Mouse (Mus musculus): Measurements from ENCODE around the gene Spx.

DNA sequence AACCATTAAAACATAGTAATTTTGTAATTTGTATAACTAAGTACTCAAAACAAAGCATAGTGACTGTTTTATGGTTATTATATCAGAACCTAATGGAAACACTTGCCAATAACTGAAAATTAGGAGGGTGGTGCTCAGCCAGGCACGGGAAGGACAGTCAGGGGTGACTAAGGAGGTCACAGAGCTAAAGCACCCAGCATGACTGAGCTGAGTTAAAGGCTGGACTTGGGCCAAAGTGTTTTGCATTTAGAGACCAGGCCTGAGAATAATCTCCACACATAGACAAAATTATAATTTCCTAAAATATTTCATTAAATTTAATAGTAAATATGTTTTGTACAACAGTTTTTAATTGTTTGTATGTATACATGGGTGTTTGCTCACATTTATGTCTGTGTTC lies 36.2 kb upstream of the Spx start:
- no peak for TF ChIP-seq CTCF (IDR thresholded peaks at IDR 0.05; ENCODE audit: low read depth, low read length)
- TF ChIP-seq POLR2AphosphoS5 (IDR thresholded peaks at IDR 0.05; ENCODE audit: insufficient replicate concordance, low read depth, low read length): no peak

Data from G1E (cell line).